Mouse (Mus musculus) cortical plate, adult 2 months (tissue): ENCODE data around the gene Plekha7.

Experiments
- CTCF ChIP-seq: fragments of 200-500 bp; IDR thresholded peaks from 2 replicates; pipeline ENCODE4 v1.5.1; 2011; ENCODE audit warnings: mild to moderate bottlenecking, control low read depth, low read length; ENCODE audit not compliant: insufficient read depth; ENCODE audit errors: extremely low read depth
- POLR2A ChIP-seq: fragments of 200-500 bp; IDR thresholded peaks from 2 replicates; pipeline ENCODE4 v1.6.1; 2011; ENCODE audit warnings: mild to moderate bottlenecking, low read length, control low read depth; ENCODE audit not compliant: insufficient read depth; ENCODE audit errors: extremely low read depth

GRCm38 (mm10) chr7:116198902-116199301 lies 109.3 kb downstream of the Plekha7 start:
- no peak for TF ChIP-seq CTCF
- TF ChIP-seq POLR2A = no peak
